15 mouse cellular contexts compared by ENCODE assay signal in the genomic region with DNA sequence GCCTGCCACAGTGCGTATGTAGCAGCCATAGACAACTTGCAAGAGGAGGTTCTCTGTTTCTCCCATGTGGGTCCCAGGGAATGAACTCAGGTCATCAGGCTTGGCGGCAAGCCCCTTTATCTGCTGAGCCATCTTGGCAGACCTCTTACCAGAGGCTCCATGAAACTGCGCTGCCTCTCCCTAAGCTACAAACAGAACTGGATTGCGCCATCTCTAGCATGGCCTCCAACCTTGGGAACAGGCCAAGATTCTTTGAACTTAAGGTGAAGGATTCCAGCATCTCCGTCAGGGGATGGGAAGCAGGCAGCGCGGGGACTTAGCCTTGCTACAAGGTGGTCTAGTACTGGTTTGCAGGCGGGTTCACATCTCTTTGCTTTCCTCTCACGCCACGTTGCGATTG.
A peak's percentile ranks its signal among the peaks of the same experiment; 100 is the strongest.
DNase-seq lines count a peak whose midpoint lies in the region; ATAC-seq and TF ChIP-seq lines count a peak whose summit lies in the region.
"Had no signal": no experiment of that assay in that cellular context is flagged by ENCODE, and none has a peak within 500 bp of the region (broad histone marks: within the 10 kb centered on the region; RNA-seq: fewer than 3 reads in every experiment).

No protein-coding gene starts in this region.

- H3K9ac ChIP-seq in lung, embryonic 14.5 days, result no peak overlapping the region
- H3K9ac ChIP-seq: liver, embryonic 15.5 days had no signal

- no peak for TF ChIP-seq POLR2A in thymus, adult 2 months (IDR thresholded peaks at IDR 0.05; ENCODE audit: control insufficient read depth, extremely low read depth, insufficient read depth, low read length, poor library complexity)

- no peak for TF ChIP-seq CTCF in lung, embryonic 14.5 days (IDR thresholded peaks at IDR 0.05; ENCODE audit: low read depth)
- TF ChIP-seq CTCF in thymus, adult 2 months (IDR thresholded peaks at IDR 0.05; ENCODE audit: borderline replicate concordance, control insufficient read depth, extremely low read depth, insufficient read depth, low read length, poor library complexity), result no peak

- no peak overlapping the region for H3K4me2 ChIP-seq in lung, embryonic 14.5 days
- H3K4me2 ChIP-seq: liver, embryonic 15.5 days had no signal

- WGBS in lung, embryonic 14.5 days, result 64% methylated on average over 11 of the region's 11 CpGs
- 96% methylated on average over 11 of the region's 11 CpGs for WGBS in thymus, adult 2 months

- H3K4me3 ChIP-seq in lung, embryonic 14.5 days (ENCODE audit: low read depth, low read length), result no peak overlapping the region
- H3K4me3 ChIP-seq in thymus, adult 2 months (ENCODE audit: control insufficient read depth, insufficient read depth, low read length), result no peak overlapping the region
- H3K4me3 ChIP-seq: forebrain, embryonic 10.5 days; liver, embryonic 15.5 days; midbrain, embryonic 10.5 days had no signal

- no peaks in the 10 kb centered on the region for H3K9me3 ChIP-seq in lung, embryonic 14.5 days (ENCODE audit: low read depth, low read length)
- H3K9me3 ChIP-seq: forebrain, embryonic 10.5 days; liver, embryonic 15.5 days; midbrain, embryonic 10.5 days had no signal

- peak overlapping the region; percentile 38; the same call in 1 of the 2 replicates for H3K27ac ChIP-seq in lung, embryonic 14.5 days (ENCODE audit: low read depth)
- no peak overlapping the region for H3K27ac ChIP-seq in thymus, adult 2 months (ENCODE audit: control insufficient read depth, insufficient read depth, low read length)
- H3K27ac ChIP-seq: liver, embryonic 15.5 days; midbrain, embryonic 10.5 days; stomach, postnatal 0 days had no signal

- H3K36me3 ChIP-seq in lung, embryonic 14.5 days (ENCODE audit: insufficient read depth), result no peaks in the 10 kb centered on the region
- no peaks in the 10 kb centered on the region for H3K36me3 ChIP-seq in thymus, adult 2 months (ENCODE audit: control insufficient read depth, insufficient read depth, low read length)
- H3K36me3 ChIP-seq: forebrain, embryonic 10.5 days; liver, embryonic 15.5 days; midbrain, embryonic 10.5 days had no signal

- ATAC-seq in lung, embryonic 14.5 days (ENCODE audit: insufficient read depth), result peak; percentile 64
- no peak for ATAC-seq in monocyte, adult 5-6 weeks (replicated peaks; ENCODE audit: insufficient number of reproducible peaks, low FRiP score, low TSS enrichment, poor library complexity, severe bottlenecking)
- ATAC-seq: inflammation-experienced regulatory T-cells, adult 6 months had no signal

- DNase-seq in lung, adult 18-20 months, result peak; percentile 12 to 24
- DNase-seq in lung, postnatal 4 days, result no peak
- peak; percentile 69 for DNase-seq in adrenal gland, postnatal 10 days
- peak; percentile 89 for DNase-seq in lung, embryonic 14.5 days
- peak; percentile 14 for DNase-seq in ovary, postnatal 36 days (ENCODE audit: low spot score)
- no peak for DNase-seq in thymus, adult 2 months
- DNase-seq: cerebellum, postnatal 14 days; heart, postnatal 14 days; kidney, postnatal 25 days had no signal

- H3K27me3 ChIP-seq in lung, embryonic 14.5 days (ENCODE audit: insufficient read depth, low read length), result no peaks in the 10 kb centered on the region
- no peaks in the 10 kb centered on the region for H3K27me3 ChIP-seq in thymus, adult 2 months (ENCODE audit: control insufficient read depth, insufficient read depth, low read length)
- H3K27me3 ChIP-seq: liver, embryonic 15.5 days had no signal

- H3K4me1 ChIP-seq in lung, embryonic 14.5 days (ENCODE audit: insufficient read depth), result peaks cover 3% of the 10 kb centered on the region; the same call in 1 of the 2 replicates
- H3K4me1 ChIP-seq in thymus, adult 2 months (replicated peaks; ENCODE audit: control insufficient read depth, insufficient read depth, low read length), result no peaks in the 10 kb centered on the region
- H3K4me1 ChIP-seq: liver, embryonic 15.5 days had no signal

Comparison
In these comparisons a context has a peak if more than half of its experiments do, and no peak if none do; other contexts are left out.
1. DNase-seq: peak in lung, adult 18-20 months (2 of 2), adrenal gland, postnatal 10 days (single experiment), lung, embryonic 14.5 days (single experiment) and ovary, postnatal 36 days (single experiment); none in lung, postnatal 4 days (0 of 2) and thymus, adult 2 months (single experiment).